Mouse (Mus musculus) hindbrain, embryonic 11.5 days (tissue): ENCODE measurements around the gene Ube2t. TPM values are rescaled to one million over a fixed set of nuclear protein-coding genes. Genes with fewer than 3 reads are reported as not detected.

ENCODE experiments used
- polyA plus RNA-seq: library from polyadenylated mRNA; unstranded; fragments of >200 nt; fragmentation: Nextera tagmentation; extraction: Ambion mirVana; gene quantifications from 2 replicates; pipeline ENCODE4 v1.2.1, GENCODE M21; 2014

The Ube2t gene
- polyA plus RNA-seq, 1 experiment from 2014 or later: 40.9 TPM

Other genes with a start within 250 kb of the Ube2t start
- gene Ppp1r12b, start 6.6 kb upstream of the Ube2t start, polyA plus RNA-seq: 6.8 and 10.8 TPM in 2 replicates
- gene Lgr6, start 142.7 kb downstream of the Ube2t start, polyA plus RNA-seq: 0.19 and 0.53 TPM in 2 replicates
- 1.3 and 2.1 TPM in 2 replicates for gene Ptpn7, start 170.1 kb downstream of the Ube2t start, polyA plus RNA-seq
- 84.5 and 84.6 TPM in 2 replicates for gene Arl8a, start 184.3 kb downstream of the Ube2t start, polyA plus RNA-seq
- not detected in 2 replicates for gene Gpr37l1, start 205.1 kb downstream of the Ube2t start, polyA plus RNA-seq